Mouse (Mus musculus) liver, embryonic 11.5 days (tissue): ENCODE measurements at regions not wholly inside any gene's neighbourhood (a gene's known extent, or its start where the extent isn't known, plus 50 kb on each side); places are given as distances from the start of the nearest gene placed in this dataset.

Source experiments
- ATAC-seq: fragments of 200-750 bp; cut with Nextera tagmentation; replicated peaks from 2 replicates; pipeline ENCODE4 v1.8.0; 2017; ENCODE audit warnings: moderate number of reproducible peaks, mild to moderate bottlenecking, moderate TSS enrichment, moderate library complexity; ENCODE audit not compliant: low FRiP score
- DNase-seq: peaks from one replicate; pipeline ENCODE4 v3.0.0-alpha.2; 2017; ENCODE audit warnings: low spot score
- H3K27ac ChIP-seq: fragments of 300-500 bp; sonication (generic); 2 replicates; pipeline ENCODE4 v1.5.1; 2014; ENCODE audit warnings: mild to moderate bottlenecking, low read depth, low read length, control low read depth
- H3K27me3 ChIP-seq: fragments of 300-500 bp; sonication (generic); replicated peaks from 2 replicates; pipeline ENCODE4 v1.6.1; 2014; ENCODE audit warnings: low read length, mixed read lengths; ENCODE audit not compliant: control insufficient read depth, insufficient read depth
- H3K36me3 ChIP-seq: fragments of 300-500 bp; sonication (generic); 2 replicates; pipeline ENCODE4 v1.6.1; 2014; ENCODE audit warnings: mild to moderate bottlenecking, low read length, moderate library complexity, mixed read lengths; ENCODE audit not compliant: control insufficient read depth, insufficient read depth
- H3K4me1 ChIP-seq: fragments of 300-500 bp; sonication (generic); replicated peaks from 2 replicates; pipeline ENCODE4 v1.6.1; 2014; ENCODE audit warnings: low read length, mixed read lengths; ENCODE audit not compliant: control insufficient read depth, insufficient read depth
- H3K4me2 ChIP-seq: fragments of 300-500 bp; sonication (generic); 2 replicates; pipeline ENCODE4 v1.6.1; 2014; ENCODE audit warnings: mild to moderate bottlenecking, control low read depth, moderate library complexity
- H3K4me3 ChIP-seq: fragments of 300-500 bp; sonication (generic); 2 replicates; pipeline ENCODE4 v1.5.1; 2014; ENCODE audit warnings: low read depth, low read length, control low read depth
- H3K9ac ChIP-seq: fragments of 300-500 bp; sonication (generic); 2 replicates; pipeline ENCODE4 v1.6.1; 2014; ENCODE audit warnings: low read depth, low read length, control low read depth
- H3K9me3 ChIP-seq: fragments of 300-500 bp; sonication (generic); 2 replicates; pipeline ENCODE4 v1.6.1; 2016; ENCODE audit warnings: low read length, inconsistent platforms, mixed read lengths; ENCODE audit not compliant: control insufficient read depth
- WGBS: fragments of 180-500 bp; shearing (Covaris S2); extraction: QIAGEN DNeasy Blood & Tissue Kit; methylation state at CpG from one replicate; pipeline ENCODE4 v1.1.7; 2014; 5-methylcytosine and 5-hydroxymethylcytosine counted together

GRCm38 (mm10) chr8:30937449-30938075 is 2490.9 kb upstream of the 5930422O12Rik start:
- H3K27ac ChIP-seq: no peak overlapping the region
- H3K36me3 ChIP-seq: no peaks in the 10 kb centered on the region
- H3K4me2 ChIP-seq: no peak overlapping the region
- H3K27me3 ChIP-seq: no peaks in the 10 kb centered on the region
- H3K9me3 ChIP-seq: no peaks in the 10 kb centered on the region
- H3K4me3 ChIP-seq: no peak overlapping the region
- no peak for ATAC-seq
- no peaks in the 10 kb centered on the region for H3K4me1 ChIP-seq
- DNase-seq: no peak
- WGBS: 77% methylated on average over 4 of the region's 4 CpGs
- no peak overlapping the region for H3K9ac ChIP-seq

GRCm38 (mm10) chr8:30940901-30941300 is 2487.6 kb upstream of the 5930422O12Rik start:
- no peak for DNase-seq
- WGBS: 49% methylated on average over 4 of the region's 4 CpGs

GRCm38 (mm10) chr8:30941511-30942175 is 2486.9 kb upstream of the 5930422O12Rik start:
- Histone ChIP-seq H3K4me2 (no peak overlapping the region), H3K27ac (no peak overlapping the region), H3K4me3 (no peak overlapping the region), H3K9me3 (no peaks in the 10 kb centered on the region), H3K9ac (no peak overlapping the region), H3K36me3 (no peaks in the 10 kb centered on the region), H3K4me1 (no peaks in the 10 kb centered on the region), H3K27me3 (no peaks in the 10 kb centered on the region)
- WGBS: 85% methylated on average over 11 of the region's 11 CpGs
- ATAC-seq (no peak), DNase-seq (no peak)

More at GRCm38 (mm10) chr8:30940901-30941300, 2487.6 kb upstream of the 5930422O12Rik start:
- Histone ChIP-seq H3K27ac (no peak overlapping the region), H3K27me3 (no peaks in the 10 kb centered on the region), H3K4me2 (no peak overlapping the region), H3K4me3 (no peak overlapping the region), H3K36me3 (no peaks in the 10 kb centered on the region), H3K9me3 (no peaks in the 10 kb centered on the region), H3K9ac (no peak overlapping the region), H3K4me1 (no peaks in the 10 kb centered on the region)
- no peak for ATAC-seq

- Histone ChIP-seq H3K27me3 (no peaks in the 10 kb centered on the region), H3K4me2 (no peak overlapping the region), H3K9me3 (no peaks in the 10 kb centered on the region), H3K9ac (no peak overlapping the region), H3K27ac (no peak overlapping the region), H3K4me1 (no peaks in the 10 kb centered on the region), H3K4me3 (no peak overlapping the region), H3K36me3 (no peaks in the 10 kb centered on the region)
- DNase-seq (no peak), ATAC-seq (no peak)
- 66% methylated on average over 10 of the region's 10 CpGs for WGBS
These were observed 2482.1 kb upstream of the 5930422O12Rik start for GRCm38 (mm10) chr8:30946154-30947065.

GRCm38 (mm10) chr8:30952818-30953217 is 2475.7 kb upstream of the 5930422O12Rik start:
- H3K4me2 ChIP-seq: no peak overlapping the region
- no peaks in the 10 kb centered on the region for H3K36me3 ChIP-seq
- no peaks in the 10 kb centered on the region for H3K27me3 ChIP-seq
- no peak for DNase-seq
- no peak for ATAC-seq
- no peak overlapping the region for H3K27ac ChIP-seq
- no peaks in the 10 kb centered on the region for H3K9me3 ChIP-seq
- no peak overlapping the region for H3K9ac ChIP-seq
- no peaks in the 10 kb centered on the region for H3K4me1 ChIP-seq
- H3K4me3 ChIP-seq: no peak overlapping the region

GRCm38 (mm10) chr8:30959436-30960180 is 2468.9 kb upstream of the 5930422O12Rik start:
- Histone ChIP-seq H3K4me1 (no peaks in the 10 kb centered on the region), H3K4me3 (peak overlapping the region; percentile 10; the same call in 1 of the 2 replicates), H3K27ac (no peak overlapping the region), H3K9me3 (no peaks in the 10 kb centered on the region), H3K27me3 (no peaks in the 10 kb centered on the region), H3K4me2 (peak overlapping the region; percentile 42), H3K36me3 (no peaks in the 10 kb centered on the region), H3K9ac (no peak overlapping the region)
- DNase-seq (no peak), ATAC-seq (no peak)
- 42% methylated on average over 17 of the region's 17 CpGs for WGBS

GRCm38 (mm10) chr8:30960486-30960885 is 2468.0 kb upstream of the 5930422O12Rik start:
- no peak overlapping the region for H3K9ac ChIP-seq
- H3K27me3 ChIP-seq: no peaks in the 10 kb centered on the region
- H3K27ac ChIP-seq: no peak overlapping the region
- WGBS: 78% methylated on average over 8 of the region's 8 CpGs
- no peak overlapping the region for H3K4me2 ChIP-seq
- H3K9me3 ChIP-seq: no peaks in the 10 kb centered on the region
- H3K36me3 ChIP-seq: no peaks in the 10 kb centered on the region
- H3K4me1 ChIP-seq: no peaks in the 10 kb centered on the region
- no peak overlapping the region for H3K4me3 ChIP-seq
- DNase-seq (no peak), ATAC-seq (no peak)

- 83% methylated on average over 3 of the region's 3 CpGs for WGBS
- Histone ChIP-seq H3K4me3 (no peak overlapping the region), H3K9ac (no peak overlapping the region), H3K27ac (no peak overlapping the region), H3K36me3 (no peaks in the 10 kb centered on the region), H3K4me2 (no peak overlapping the region), H3K9me3 (no peaks in the 10 kb centered on the region), H3K4me1 (no peaks in the 10 kb centered on the region), H3K27me3 (no peaks in the 10 kb centered on the region)
- ATAC-seq (no peak), DNase-seq (no peak)
These were observed 2466.3 kb upstream of the 5930422O12Rik start for GRCm38 (mm10) chr8:30962207-30962606.
